Mouse (Mus musculus) liver, adult 2 months (tissue): ENCODE measurements at regions not wholly inside any gene's neighbourhood (a gene's known extent, or its start where the extent isn't known, plus 50 kb on each side); places are given as distances from the start of the nearest gene placed in this dataset.

Experiments used
- CTCF ChIP-seq: fragments of 200-500 bp; IDR thresholded peaks from 2 replicates; pipeline ENCODE4 v1.5.1; 2011; ENCODE audit warnings: low read depth, low read length, control low read depth
- POLR2A ChIP-seq: fragments of 200-500 bp; IDR thresholded peaks from 2 replicates; pipeline ENCODE4 v1.6.1; 2011; ENCODE audit warnings: low read length, control low read depth; ENCODE audit not compliant: insufficient read depth; ENCODE audit errors: extremely low read depth

GRCm38 (mm10) chr11:21470711-21471110, 99.7 kb upstream of the Ugp2 start:
- no peak for TF ChIP-seq POLR2A
- TF ChIP-seq CTCF, result no peak
